8 mouse cellular contexts compared by ENCODE assay signal in genomic region chr5:124026568-124026967, GRCm38 (mm10). TPM values are rescaled to one million over a fixed set of nuclear protein-coding genes. Genes with fewer than 3 reads are reported as not detected.
DNase-seq lines count a peak whose midpoint lies in the region; ATAC-seq lines count a peak whose summit lies in the region.
"Had no signal": no experiment of that assay in that cellular context is flagged by ENCODE, and none has a peak within 500 bp of the region (broad histone marks: within the 10 kb centered on the region; RNA-seq: fewer than 3 reads in every experiment).

No protein-coding gene starts in this region.

- no peaks in the 10 kb centered on the region for H3K9me3 ChIP-seq in kidney, embryonic 15.5 days (replicated peaks)
- H3K9me3 ChIP-seq in forebrain, embryonic 11.5 days (ENCODE audit: control insufficient read depth, low read length), result no peaks in the 10 kb centered on the region
- no peaks in the 10 kb centered on the region for H3K9me3 ChIP-seq in hindbrain, embryonic 11.5 days (ENCODE audit: control insufficient read depth, low read length)

- H3K4me3 ChIP-seq in kidney, embryonic 15.5 days (replicated peaks), result no peak overlapping the region
- H3K4me3 ChIP-seq in forebrain, embryonic 11.5 days (ENCODE audit: low read depth, low read length), result no peak overlapping the region
- H3K4me3 ChIP-seq in hindbrain, embryonic 11.5 days (ENCODE audit: low read depth, low read length), result no peak overlapping the region
- H3K4me3 ChIP-seq in macrophage (ENCODE audit: inconsistent target), result no peak overlapping the region

- H3K4me2 ChIP-seq in kidney, embryonic 15.5 days, result no peak overlapping the region
- H3K4me2 ChIP-seq in forebrain, embryonic 11.5 days (ENCODE audit: low read depth, low read length, severe bottlenecking), result no peak overlapping the region
- H3K4me2 ChIP-seq in hindbrain, embryonic 11.5 days (replicated peaks; ENCODE audit: low read depth, low read length), result no peak overlapping the region

- no peaks in the 10 kb centered on the region for H3K27me3 ChIP-seq in kidney, embryonic 15.5 days
- no peaks in the 10 kb centered on the region for H3K27me3 ChIP-seq in forebrain, embryonic 11.5 days (ENCODE audit: control insufficient read depth, insufficient read depth, low read length)
- H3K27me3 ChIP-seq in hindbrain, embryonic 11.5 days (ENCODE audit: control insufficient read depth, insufficient read depth, low read length), result no peaks in the 10 kb centered on the region

- ATAC-seq in kidney, embryonic 15.5 days (replicated peaks; ENCODE audit: low FRiP score), result no peak
- ATAC-seq in forebrain, embryonic 11.5 days (replicated peaks; ENCODE audit: low FRiP score), result no peak
- no peak for ATAC-seq in hindbrain, embryonic 11.5 days (ENCODE audit: low FRiP score)
- ATAC-seq in megakaryocyte progenitor cell, adult 5-6 weeks (replicated peaks; ENCODE audit: poor library complexity), result no peak

- no peak overlapping the region for H3K9ac ChIP-seq in kidney, embryonic 15.5 days
- H3K9ac ChIP-seq in forebrain, embryonic 11.5 days (ENCODE audit: low read length), result no peak overlapping the region
- no peak overlapping the region for H3K9ac ChIP-seq in hindbrain, embryonic 11.5 days (ENCODE audit: low read depth, low read length)

- peaks cover 81% of the 10 kb centered on the region for H3K4me1 ChIP-seq in kidney, embryonic 15.5 days
- H3K4me1 ChIP-seq in forebrain, embryonic 11.5 days (replicated peaks; ENCODE audit: control insufficient read depth, insufficient read depth, low read length), result peaks cover 33% of the 10 kb centered on the region
- H3K4me1 ChIP-seq in hindbrain, embryonic 11.5 days (replicated peaks; ENCODE audit: control insufficient read depth, insufficient read depth, low read length), result peaks cover 22% of the 10 kb centered on the region

- peaks cover 96% of the 10 kb centered on the region for H3K79me2 ChIP-seq in macrophage (ENCODE audit: inconsistent target)

- 87% methylated on average over 5 of the region's 5 CpGs for WGBS in kidney, embryonic 15.5 days
- WGBS in forebrain, embryonic 11.5 days, result 54% methylated on average over 5 of the region's 5 CpGs
- 62% methylated on average over 5 of the region's 5 CpGs for WGBS in hindbrain, embryonic 11.5 days
- WGBS in macrophage (ENCODE audit: missing documents), result 83% methylated on average over 5 of the region's 5 CpGs

- peak overlapping the region; percentile 9 for H3K27ac ChIP-seq in kidney, embryonic 15.5 days
- peak overlapping the region; percentile 53; the same call in 1 of the 2 replicates for H3K27ac ChIP-seq in forebrain, embryonic 11.5 days (ENCODE audit: low read depth, low read length)
- peak overlapping the region; percentile 59 for H3K27ac ChIP-seq in hindbrain, embryonic 11.5 days (ENCODE audit: low read depth, low read length)
- H3K27ac ChIP-seq in macrophage, result 0 out of 2 replicates have a peak overlapping the region, but pooled peaks have one; percentile 78

- no peak for DNase-seq in kidney, postnatal 14 days
- no peak for DNase-seq in forebrain, embryonic 11.5 days (ENCODE audit: low spot score)
- no peak for DNase-seq in hindbrain, embryonic 11.5 days (ENCODE audit: low spot score)
- DNase-seq in embryo, embryonic 10 days (ENCODE audit: low spot score), result no peak
- DNase-seq: thymus, postnatal 14 days had no signal

- H3K36me3 ChIP-seq in kidney, embryonic 15.5 days, result peaks cover 7% of the 10 kb centered on the region; the same call in 1 of the 2 replicates
- H3K36me3 ChIP-seq in forebrain, embryonic 11.5 days (ENCODE audit: control insufficient read depth, insufficient read depth, low read length), result no peaks in the 10 kb centered on the region
- H3K36me3 ChIP-seq in hindbrain, embryonic 11.5 days (ENCODE audit: control insufficient read depth, insufficient read depth, low read length), result no peaks in the 10 kb centered on the region
- H3K36me3 ChIP-seq in macrophage (ENCODE audit: inconsistent target), result no peaks in the 10 kb centered on the region

RNA-seq across cellular contexts. Expression of gene Vps37b, which starts 5.5 kb away (rescaled TPM):
- 33.8 and 35.3 TPM in 2 replicates for polyA plus RNA-seq in kidney, embryonic 15.5 days (2015; fragmentation: Nextera tagmentation; extraction: Ambion mirVana)
- 60.2 and 61.4 TPM in 2 replicates for polyA plus RNA-seq in forebrain, embryonic 11.5 days (2014; fragmentation: Nextera tagmentation; extraction: Ambion mirVana)
- 38.3 and 48.8 TPM in 2 replicates for polyA plus RNA-seq in hindbrain, embryonic 11.5 days (2014; fragmentation: Nextera tagmentation; extraction: Ambion mirVana)
- total RNA-seq in macrophage (2018; cell fraction: chromatin; rRNA removed), result 10 to 100 TPM in 18 of 26 experiments, 1 to 10 TPM in 8; 2.8 to 36.2 (median 19.1) TPM
- total RNA-seq in macrophage (2018; cell fraction: cytosol; rRNA removed), result 10 to 100 TPM; 16.0 to 47.4 (median 23.1) TPM
- total RNA-seq in macrophage (2018; cell fraction: nucleus; rRNA removed), result 10 to 100 TPM; 11.7 to 48.2 (median 24.6) TPM
- polyA plus RNA-seq in macrophage (2018), result 13.1 to 27.6 TPM (median 22.7 TPM) in 3 replicates
- 11.4 and 14.8 TPM in 2 replicates for total RNA-seq in megakaryocyte progenitor cell, adult 5-6 weeks (2015)
- 15.2 and 15.6 TPM in 2 replicates for total RNA-seq in megakaryocyte progenitor cell, adult 5-6 weeks (2017)

RNA-seq across cellular contexts. Expression of gene Hip1r, which starts 53.1 kb away (rescaled TPM):
- polyA plus RNA-seq in kidney, embryonic 15.5 days (2015; fragmentation: Nextera tagmentation; extraction: Ambion mirVana), result 18.2 and 20.0 TPM in 2 replicates
- 7.3 and 8.6 TPM in 2 replicates for polyA plus RNA-seq in forebrain, embryonic 11.5 days (2014; fragmentation: Nextera tagmentation; extraction: Ambion mirVana)
- 6.0 and 9.7 TPM in 2 replicates for polyA plus RNA-seq in hindbrain, embryonic 11.5 days (2014; fragmentation: Nextera tagmentation; extraction: Ambion mirVana)
- total RNA-seq in macrophage (2018; cell fraction: chromatin; rRNA removed), result 1 to 10 TPM in 6 of 26 experiments, under 1 TPM in 19, not detected in 1; 0.13 to 3.3 (median 0.47) TPM
- total RNA-seq in macrophage (2018; cell fraction: cytosol; rRNA removed), result under 1 TPM; 0.03 to 0.86 (median 0.15) TPM
- 1 to 10 TPM in 6 of 26 experiments, under 1 TPM in 17, not detected in 3; 0.07 to 2.4 (median 0.52) TPM for total RNA-seq in macrophage (2018; cell fraction: nucleus; rRNA removed)
- polyA plus RNA-seq in macrophage (2018), result 0.04 to 0.47 TPM (median 0.21 TPM) in 3 replicates
- 4.9 and 6.9 TPM in 2 replicates for total RNA-seq in megakaryocyte progenitor cell, adult 5-6 weeks (2015)
- total RNA-seq in megakaryocyte progenitor cell, adult 5-6 weeks (2017), result 14.2 and 16.0 TPM in 2 replicates

Comparison
In these comparisons a context has a peak if more than half of its experiments do, and no peak if none do; other contexts are left out.
1. H3K27ac ChIP-seq: peak in every context shown above with its lines; median percentile 78 in macrophage; 59 in hindbrain, embryonic 11.5 days; 53 in forebrain, embryonic 11.5 days; 9 in kidney, embryonic 15.5 days.